Mouse (Mus musculus) CH12.LX (cell line): ENCODE measurements around the gene Agxt.

Source experiments
- CTCF ChIP-seq, 2 experiments: IDR thresholded peaks in 1 of 2; conservative IDR thresholded peaks in 1 of 2; 2 replicates each; pipeline ENCODE4 v1.5.1; 2011 to 2012; ENCODE audit warnings: low read depth in 2 of 2, low read length in 2 of 2, improper control_type of control experiment in 1 of 2, inconsistent platforms in 1 of 2, mild to moderate bottlenecking in 1 of 2, moderate library complexity in 1 of 2
- IRF4 ChIP-seq: IDR thresholded peaks from 2 replicates; pipeline ENCODE4 v1.6.1; 2014; ENCODE audit warnings: low read depth, mild to moderate bottlenecking, inconsistent platforms, low read length, improper control_type of control experiment
- UBTF ChIP-seq: IDR thresholded peaks from 2 replicates; pipeline ENCODE4 v1.6.1; 2012; ENCODE audit warnings: low read depth, mild to moderate bottlenecking, inconsistent platforms, low read length, improper control_type of control experiment, moderate library complexity

DNA sequence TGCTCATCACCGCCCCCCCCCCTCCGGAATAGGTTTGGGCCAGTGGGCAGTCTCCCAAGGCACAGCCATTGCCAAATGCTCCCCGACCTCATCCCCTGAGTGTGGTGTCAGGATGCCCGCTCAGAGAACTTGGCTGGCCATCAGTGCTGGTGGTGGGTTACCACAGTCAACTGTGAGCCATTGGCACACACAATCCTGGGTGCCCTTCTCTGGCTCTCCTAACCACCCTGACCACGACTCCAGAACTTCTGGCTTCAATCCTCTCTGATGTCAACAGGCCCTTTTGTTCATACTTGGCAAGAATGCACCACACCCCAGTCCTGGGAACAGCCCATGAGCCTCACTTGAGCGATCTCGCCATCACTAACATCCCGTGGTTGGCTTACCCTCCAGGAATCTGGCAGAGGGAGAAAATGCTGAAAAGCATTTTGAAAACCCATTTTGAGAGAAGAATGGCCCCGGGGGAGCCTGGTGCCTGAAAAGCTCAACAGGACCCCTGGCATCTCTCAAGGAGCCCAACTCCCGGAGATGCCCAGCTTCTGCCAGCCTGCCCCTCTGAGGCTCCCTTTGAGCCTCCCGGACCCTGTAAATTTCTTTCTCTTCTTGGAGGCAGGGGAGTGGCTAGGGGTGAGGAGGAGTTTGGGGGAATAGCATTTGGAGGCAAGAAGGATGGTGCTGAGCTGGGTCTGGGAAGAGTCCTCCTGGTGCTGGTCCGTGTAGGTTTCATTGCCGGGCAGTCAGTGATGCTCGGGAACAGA lies 49.2 kb downstream of the Agxt start:
- TF ChIP-seq IRF4: no peak
- TF ChIP-seq UBTF: no peak
- TF ChIP-seq CTCF (conservative IDR thresholded peaks at IDR 0.05 in 1 of 2, IDR thresholded peaks at IDR 0.05 in 1 of 2; ENCODE audit: low read depth in 2 of 2, low read length in 2 of 2): no peak
